ENCODE assay signal across 7 mouse cellular contexts in the genomic region with DNA sequence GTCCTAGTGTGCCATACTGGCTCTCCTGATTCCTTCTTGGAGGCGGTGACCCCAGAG. TPM values are rescaled to one million over a fixed set of nuclear protein-coding genes. Genes with fewer than 3 reads are reported as not detected.
DNase-seq lines count a peak whose midpoint lies in the region; ATAC-seq and TF ChIP-seq lines count a peak whose summit lies in the region.

A gene (plus strand): TSS at position 22 of the 57 bp plus-strand sequence.

- H3K27me3 ChIP-seq in CH12.LX (replicated peaks), result no peaks in the 10 kb centered on the region
- peaks cover 8% of the 10 kb centered on the region for H3K27me3 ChIP-seq in G1E (ENCODE audit: insufficient read depth, low read length)
- no peaks in the 10 kb centered on the region for H3K27me3 ChIP-seq in forebrain, embryonic 14.5 days (replicated peaks; ENCODE audit: control insufficient read depth, insufficient read depth, low read length)
- H3K27me3 ChIP-seq in hindbrain, embryonic 12.5 days, result no peaks in the 10 kb centered on the region
- H3K27me3 ChIP-seq in liver, embryonic 14.5 days (ENCODE audit: control insufficient read depth, insufficient read depth, low read length), result no peaks in the 10 kb centered on the region

- no peak for TF ChIP-seq EP300 in CH12.LX (IDR thresholded peaks at IDR 0.05; ENCODE audit: low read length)
- TF ChIP-seq EP300 in liver, embryonic 14.5 days (IDR thresholded peaks at IDR 0.05; ENCODE audit: low read depth), result no peak

- no peak for TF ChIP-seq RAD21 in CH12.LX (IDR thresholded peaks at IDR 0.05; ENCODE audit: low read depth, low read length)

- peak within 1 kb of the TSS; percentile 76 for H3K4me2 ChIP-seq in CH12.LX (ENCODE audit: insufficient read depth, low read depth, poor library complexity, severe bottlenecking)
- peak within 1 kb of the TSS; percentile 57 for H3K4me2 ChIP-seq in forebrain, embryonic 14.5 days (ENCODE audit: low read length)
- H3K4me2 ChIP-seq in hindbrain, embryonic 12.5 days (replicated peaks), result peak within 1 kb of the TSS; percentile 89
- H3K4me2 ChIP-seq in liver, embryonic 14.5 days (ENCODE audit: low read depth), result peak within 1 kb of the TSS; percentile 77

- H3K36me3 ChIP-seq in CH12.LX (replicated peaks in 1 of 2; ENCODE audit: control insufficient read depth in 1 of 2, insufficient read depth in 1 of 2, low read length in 1 of 2), result peaks cover 33 to 60% of the 10 kb centered on the region in 2 experiments
- peaks cover 33% of the 10 kb centered on the region for H3K36me3 ChIP-seq in G1E (replicated peaks)
- H3K36me3 ChIP-seq in forebrain, embryonic 14.5 days (ENCODE audit: control insufficient read depth, insufficient read depth, low read length), result peaks cover 30% of the 10 kb centered on the region
- peaks cover 39% of the 10 kb centered on the region for H3K36me3 ChIP-seq in hindbrain, embryonic 12.5 days
- peaks cover 22% of the 10 kb centered on the region for H3K36me3 ChIP-seq in liver, embryonic 14.5 days (replicated peaks; ENCODE audit: control insufficient read depth, insufficient read depth, low read depth)

- no peak for TF ChIP-seq CTCF in CH12.LX (conservative IDR thresholded peaks at IDR 0.05 in 1 of 2, IDR thresholded peaks at IDR 0.05 in 1 of 2; ENCODE audit: low read depth in 2 of 2, low read length in 2 of 2)
- no peak for TF ChIP-seq CTCF in G1E (IDR thresholded peaks at IDR 0.05; ENCODE audit: low read depth, low read length)
- TF ChIP-seq CTCF in liver, embryonic 14.5 days (IDR thresholded peaks at IDR 0.05; ENCODE audit: low read depth), result no peak

- no peaks in the 10 kb centered on the region for H3K9me3 ChIP-seq in CH12.LX (replicated peaks; ENCODE audit: low read length)
- H3K9me3 ChIP-seq in G1E (replicated peaks), result no peaks in the 10 kb centered on the region
- H3K9me3 ChIP-seq in forebrain, embryonic 14.5 days (replicated peaks; ENCODE audit: control insufficient read depth, low read length), result no peaks in the 10 kb centered on the region
- no peaks in the 10 kb centered on the region for H3K9me3 ChIP-seq in hindbrain, embryonic 12.5 days (replicated peaks)
- H3K9me3 ChIP-seq in liver, embryonic 14.5 days (ENCODE audit: control insufficient read depth, low read length), result no peaks in the 10 kb centered on the region

- in situ Hi-C loops in CH12.LX (cut with MboI; ENCODE audit: low pct_ligation_motif_present, low pct_unique_long_range_greater_than_20kb, low sequenced_read_pairs), result loop anchor here (25.0 kb wide), 1 partner anchor 812 kb away; a partner anchor contains a TSS

- H3K27ac ChIP-seq in CH12.LX (ENCODE audit: insufficient read depth, low read depth), result peak within 1 kb of the TSS; percentile 54; the same call in 1 of the 2 replicates
- H3K27ac ChIP-seq in forebrain, embryonic 14.5 days (ENCODE audit: low read depth, low read length), result peak within 1 kb of the TSS; percentile 97
- peak within 1 kb of the TSS; percentile 96 for H3K27ac ChIP-seq in hindbrain, embryonic 12.5 days
- H3K27ac ChIP-seq in liver, embryonic 14.5 days, result peak within 1 kb of the TSS; percentile 77

- dilution Hi-C loops in CH12.LX (cut with MboI; ENCODE audit: extremely low pct_ligation_motif_present, extremely low pct_unique_long_range_greater_than_20kb, low sequenced_read_pairs), result no loop called here

- DNase-seq in CH12.LX (ENCODE audit: extremely low read depth) (no peak), G1E (ENCODE audit: low spot score) (no peak)
- DNase-seq in forebrain, embryonic 14.5 days (ENCODE audit: low spot score), result no peak
- DNase-seq in liver, embryonic 14.5 days (ENCODE audit: low read depth in 3 of 3, low spot score in 3 of 3), result no peak
- no peak for DNase-seq in embryo, embryonic 11 days
- no peak for DNase-seq in cerebellum, postnatal 25 days

- TF ChIP-seq POLR2A in CH12.LX (IDR thresholded peaks at IDR 0.05; ENCODE audit: low read depth, low read length), result no peak

- H3K9ac ChIP-seq in CH12.LX (ENCODE audit: insufficient read depth, low read depth), result peak within 1 kb of the TSS; percentile 89
- peak within 1 kb of the TSS; percentile 98 for H3K9ac ChIP-seq in forebrain, embryonic 14.5 days (ENCODE audit: low read length)
- H3K9ac ChIP-seq in hindbrain, embryonic 12.5 days, result peak within 1 kb of the TSS; percentile 92
- peak within 1 kb of the TSS; percentile 81 for H3K9ac ChIP-seq in liver, embryonic 14.5 days (replicated peaks)

- H3K4me3 ChIP-seq in CH12.LX (replicated peaks in 1 of 3; ENCODE audit: low read depth in 2 of 3, low read length in 2 of 3, poor library complexity in 1 of 3) (peak within 1 kb of the TSS; percentile 76 to 98 (median 97)), G1E (ENCODE audit: low read depth, low read length) (peak within 1 kb of the TSS; percentile 92)
- peak within 1 kb of the TSS; percentile 100 for H3K4me3 ChIP-seq in forebrain, embryonic 14.5 days (ENCODE audit: low read depth, low read length)
- peak within 1 kb of the TSS; percentile 79 for H3K4me3 ChIP-seq in hindbrain, embryonic 12.5 days
- H3K4me3 ChIP-seq in liver, embryonic 14.5 days (ENCODE audit: insufficient read depth in 1 of 2, low read depth in 2 of 2, low read length in 2 of 2), result peak within 1 kb of the TSS; percentile 70 to 88

- H3K4me1 ChIP-seq in CH12.LX (ENCODE audit: control insufficient read depth in 1 of 2, insufficient read depth in 2 of 2), result peaks cover 10 to 38% of the 10 kb centered on the region in 2 experiments
- H3K4me1 ChIP-seq in G1E (ENCODE audit: insufficient read depth, low read depth, low read length), result peaks cover 41% of the 10 kb centered on the region
- H3K4me1 ChIP-seq in forebrain, embryonic 14.5 days (ENCODE audit: control insufficient read depth, insufficient read depth, low read length), result peaks cover 7% of the 10 kb centered on the region
- peaks cover 14% of the 10 kb centered on the region for H3K4me1 ChIP-seq in hindbrain, embryonic 12.5 days
- H3K4me1 ChIP-seq in liver, embryonic 14.5 days (replicated peaks; ENCODE audit: control insufficient read depth in 2 of 2, insufficient read depth in 2 of 2, low read length in 1 of 2), result peaks cover 10 to 12% of the 10 kb centered on the region in 2 experiments

- 0% methylated on average over 1 of the region's 1 CpGs for WGBS in forebrain, embryonic 14.5 days
- WGBS in hindbrain, embryonic 12.5 days, result 4% methylated on average over 1 of the region's 1 CpGs
- 13% methylated on average over 1 of the region's 1 CpGs for WGBS in liver, embryonic 14.5 days (ENCODE audit: insufficient replicate concordance)

- peaks cover 17% of the 10 kb centered on the region for H3K79me2 ChIP-seq in CH12.LX (replicated peaks; ENCODE audit: control insufficient read depth, extremely low read depth, insufficient read depth, poor library complexity, severe bottlenecking)

- ATAC-seq in G1E (ENCODE audit: extremely low read depth, insufficient number of reproducible peaks, low FRiP score, poor library complexity, severe bottlenecking), result no peak
- ATAC-seq in forebrain, embryonic 14.5 days, result no peak
- ATAC-seq in hindbrain, embryonic 12.5 days (ENCODE audit: low FRiP score), result no peak
- ATAC-seq in liver, embryonic 14.5 days (ENCODE audit: insufficient read depth), result no peak

TF ChIP-seq in CH12.LX, 34 proteins besides CTCF, POLR2A, EP300 and RAD21:
- TF ChIP-seq GABPA (IDR thresholded peaks at IDR 0.05; ENCODE audit: insufficient replicate concordance, low read depth, low read length), result no peak
- no peak for TF ChIP-seq UBTF (IDR thresholded peaks at IDR 0.05; ENCODE audit: low read depth, low read length)
- no peak for TF ChIP-seq IRF4 (IDR thresholded peaks at IDR 0.05; ENCODE audit: low read depth, low read length)

RNA-seq across cellular contexts. Expression of the gene that starts here (rescaled TPM):
- 72.8 and 86.2 TPM in 2 replicates for total RNA-seq in CH12.LX (2012; rRNA removed)
- 100 and 108 TPM in 2 replicates for total RNA-seq in CH12.LX (2014; rRNA removed)
- 120 and 138 TPM in 2 replicates for polyA plus RNA-seq in CH12.LX (2012; ENCODE audit: insufficient read length, low read depth)
- total RNA-seq in G1E (2014; fragmentation: Nextera tagmentation), result 37.5 and 44.6 TPM in 2 replicates
- total RNA-seq in G1E (2017), result 62.0 and 63.8 TPM in 2 replicates
- polyA plus RNA-seq in G1E (2012), result 91.2 and 108 TPM in 2 replicates
- 92.4 and 96.0 TPM in 2 replicates for polyA plus RNA-seq in forebrain, embryonic 14.5 days (2014; fragmentation: Nextera tagmentation; extraction: Ambion mirVana)
- polyA plus RNA-seq in hindbrain, embryonic 12.5 days (2016; fragmentation: Nextera tagmentation; extraction: Ambion mirVana), result 87.8 and 93.5 TPM in 2 replicates
- 36.4 and 45.9 TPM in 2 replicates for polyA plus RNA-seq in liver, embryonic 14.5 days (2012; rRNA removed)
- polyA plus RNA-seq in liver, embryonic 14.5 days (2014; fragmentation: Nextera tagmentation; extraction: Ambion mirVana), result 32.6 and 34.3 TPM in 2 replicates
